Comparison of ENCODE assay signal across 20 mouse cellular contexts in the genomic region with DNA sequence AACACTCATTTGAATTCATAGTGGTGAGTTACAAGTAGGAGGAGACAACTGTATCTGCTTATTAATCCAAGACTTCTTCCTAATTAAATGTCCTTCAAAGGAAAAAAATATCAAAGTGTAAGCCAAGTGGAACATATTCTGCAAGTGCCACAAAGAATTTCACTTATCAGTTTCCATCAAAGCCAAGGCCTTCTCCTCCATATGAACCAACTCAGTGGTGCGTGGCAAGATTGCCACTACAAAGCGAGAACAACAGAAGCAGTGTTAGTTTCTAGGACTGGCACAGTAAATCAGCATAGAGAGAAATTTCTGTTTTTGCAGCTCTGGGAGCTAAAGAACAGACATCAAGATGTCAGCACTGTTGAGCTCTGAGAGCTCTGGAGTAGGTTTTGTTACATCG.
"Had no signal": no experiment of that assay in that cellular context is flagged by ENCODE, and none has a peak within 500 bp of the region (broad histone marks: within the 10 kb centered on the region; RNA-seq: fewer than 3 reads in every experiment).

No protein-coding gene starts in this region.

- H3K36me3 ChIP-seq: midbrain, embryonic 15.5 days had no signal

- DNase-seq: kidney, adult 18-20 months; kidney, adult 9 months; kidney, postnatal 10 days; kidney, postnatal 36 days; liver; lung, adult 18-20 months; lung, postnatal 10 days; lung, postnatal 36 days; thymus, adult 18-20 months; thymus, postnatal 36 days had no signal

- H3K4me1 ChIP-seq: limb, embryonic 10.5 days; liver, embryonic 12.5 days; liver, embryonic 15.5 days; lung, embryonic 15.5 days; midbrain, embryonic 15.5 days; neural tube, embryonic 15.5 days had no signal

- H3K27ac ChIP-seq: limb, embryonic 10.5 days; limb, embryonic 13.5 days; liver, embryonic 12.5 days; liver, embryonic 15.5 days; lung, embryonic 15.5 days; midbrain, embryonic 10.5 days; midbrain, embryonic 15.5 days; neural tube, embryonic 12.5 days; neural tube, embryonic 15.5 days had no signal

- H3K9me3 ChIP-seq: limb, embryonic 10.5 days; limb, embryonic 13.5 days; liver, embryonic 15.5 days; lung, embryonic 15.5 days; midbrain, embryonic 15.5 days; neural tube, embryonic 12.5 days; neural tube, embryonic 15.5 days had no signal

- H3K4me2 ChIP-seq: limb, embryonic 13.5 days; liver, embryonic 12.5 days; liver, embryonic 15.5 days; lung, embryonic 15.5 days; midbrain, embryonic 15.5 days; neural tube, embryonic 12.5 days; neural tube, embryonic 15.5 days had no signal

- H3K4me3 ChIP-seq: limb, embryonic 10.5 days; limb, embryonic 13.5 days; liver, embryonic 12.5 days; liver, embryonic 15.5 days; lung, embryonic 15.5 days; megakaryocyte, embryonic 14.5 days; midbrain, embryonic 10.5 days; midbrain, embryonic 15.5 days; neural tube, embryonic 12.5 days; neural tube, embryonic 15.5 days had no signal

- ATAC-seq: liver, embryonic 12.5 days had no signal

- H3K27me3 ChIP-seq: limb, embryonic 13.5 days; liver, embryonic 12.5 days; liver, embryonic 15.5 days; lung, embryonic 15.5 days; megakaryocyte, embryonic 14.5 days; midbrain, embryonic 15.5 days; neural tube, embryonic 12.5 days; neural tube, embryonic 15.5 days had no signal

- H3K9ac ChIP-seq: limb, embryonic 13.5 days; liver, embryonic 12.5 days; liver, embryonic 15.5 days; lung, embryonic 15.5 days; midbrain, embryonic 15.5 days; neural tube, embryonic 12.5 days; neural tube, embryonic 15.5 days had no signal
